Mouse (Mus musculus): ENCODE results near the gene Hps4.

DNA sequence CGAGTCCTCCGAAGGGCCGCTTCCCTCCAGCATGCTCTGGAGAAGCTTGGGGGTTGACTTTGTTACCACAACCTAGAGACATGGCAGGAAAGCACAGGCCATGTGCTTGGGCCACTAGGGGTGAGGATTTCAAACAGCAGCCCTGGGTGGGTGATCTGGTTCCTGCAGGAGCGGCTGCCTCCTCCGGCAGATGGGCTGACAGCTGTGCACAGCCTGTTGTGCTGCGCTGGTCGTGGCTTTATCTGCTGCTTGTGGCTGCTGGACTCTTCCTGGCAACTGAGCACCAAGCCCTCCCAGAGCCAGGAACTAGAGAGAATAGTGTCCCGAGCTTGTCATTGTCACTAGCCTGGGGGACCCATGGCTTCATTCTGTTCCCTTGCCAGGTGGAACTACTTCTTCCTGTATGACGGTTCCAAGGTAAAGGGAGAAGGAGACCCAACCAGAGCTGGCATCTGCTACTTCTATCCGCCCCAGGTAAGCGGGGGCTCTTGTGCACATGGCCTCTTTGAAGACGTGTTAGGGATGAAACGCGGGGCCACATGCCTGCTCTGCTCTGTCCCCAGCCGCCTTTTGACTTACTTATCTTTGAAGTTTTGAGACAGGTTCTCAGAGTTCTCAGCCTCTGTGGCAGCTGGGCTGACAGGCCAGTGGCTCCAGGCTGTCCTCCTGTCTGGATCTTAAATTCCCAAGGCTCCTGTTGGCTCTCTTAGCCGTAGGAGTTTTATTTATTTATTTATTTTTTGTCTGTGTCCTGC, 3.5 kb downstream of the Hps4 start:
- no peak for TF ChIP-seq ZC3H11A (IDR thresholded peaks at IDR 0.05; ENCODE audit: borderline replicate concordance, low read depth, low read length)
- no peak for TF ChIP-seq ZNF384 (IDR thresholded peaks at IDR 0.05; ENCODE audit: low read depth, low read length)
- no peak for TF ChIP-seq MAFK (IDR thresholded peaks at IDR 0.05; ENCODE audit: insufficient read depth, low read depth, low read length)

Measured in ES-E14 (cell line).